Mouse (Mus musculus): ENCODE measurements around the gene Srgn. TPM values are rescaled to one million over a fixed set of nuclear protein-coding genes. Genes with fewer than 3 reads are reported as not detected.
"Not testable (repeated sequence)": the region's sequence is repeated elsewhere in the genome, so short reads cannot be mapped to it uniquely, and the experiment has no call there.

The Srgn gene
- total and polyA plus RNA-seq, 3 experiments: 23.8 to 51.8 (median 49.3) TPM

GRCm38 (mm10) chr10:62474944-62475343 lies 52.3 kb downstream of the Srgn start:
- Histone ChIP-seq H3K79me2 (replicated peaks; ENCODE audit: control insufficient read depth, insufficient read depth, low read length) (peaks cover 6% of the 10 kb centered on the region), H3K27ac (no peak overlapping the region), H3K36me3 (ENCODE audit: control insufficient read depth, insufficient read depth, low read length) (peaks cover 13% of the 10 kb centered on the region), H3K9ac (ENCODE audit: low read depth, low read length) (no peak overlapping the region), H3K4me1 (ENCODE audit: control insufficient read depth, insufficient read depth, low read length) (peaks cover 2% of the 10 kb centered on the region), H3K4me3 (no peak overlapping the region), H3K27me3 (ENCODE audit: control insufficient read depth, insufficient read depth, low read length) (no peaks in the 10 kb centered on the region)
- no peak for DNase-seq
- TF ChIP-seq EP300 (IDR thresholded peaks at IDR 0.05; ENCODE audit: insufficient read depth, low read depth, low read length): no peak
- no peak for TF ChIP-seq CTCF (IDR thresholded peaks at IDR 0.05)
- intact Hi-C loops (cut with DNase I): no loop called here
- 92% methylated on average over 10 of the region's 10 CpGs for WGBS

GRCm38 (mm10) chr10:62471105-62471504 lies 56.1 kb downstream of the Srgn start:
- Histone ChIP-seq H3K27ac (no peak overlapping the region), H3K4me3 (no peak overlapping the region), H3K36me3 (ENCODE audit: control insufficient read depth, insufficient read depth, low read length) (no peaks in the 10 kb centered on the region; the same call in 1 of the 2 replicates), H3K9ac (ENCODE audit: low read depth, low read length) (no peak overlapping the region), H3K4me1 (ENCODE audit: control insufficient read depth, insufficient read depth, low read length) (no peaks in the 10 kb centered on the region), H3K27me3 (ENCODE audit: control insufficient read depth, insufficient read depth, low read length) (no peaks in the 10 kb centered on the region), H3K79me2 (replicated peaks; ENCODE audit: control insufficient read depth, insufficient read depth, low read length) (peaks cover 1% of the 10 kb centered on the region)
- DNase-seq: no peak
- 39% methylated on average over 5 of the region's 5 CpGs for WGBS
- TF ChIP-seq EP300 (IDR thresholded peaks at IDR 0.05; ENCODE audit: insufficient read depth, low read depth, low read length) (no peak), CTCF (IDR thresholded peaks at IDR 0.05) (no peak), POLR2A (IDR thresholded peaks at IDR 0.05; ENCODE audit: insufficient read depth, low read depth, low read length) (no peak)
- intact Hi-C loops (cut with DNase I): no loop called here

GRCm38 (mm10) chr10:62469736-62470135 lies 57.5 kb downstream of the Srgn start:
- no peak for TF ChIP-seq EP300 (IDR thresholded peaks at IDR 0.05; ENCODE audit: insufficient read depth, low read depth, low read length)
- TF ChIP-seq POLR2A (IDR thresholded peaks at IDR 0.05; ENCODE audit: insufficient read depth, low read depth, low read length): no peak
- no peak for TF ChIP-seq CTCF (IDR thresholded peaks at IDR 0.05)
- Histone ChIP-seq H3K4me1 (ENCODE audit: control insufficient read depth, insufficient read depth, low read length) (no peaks in the 10 kb centered on the region), H3K27me3 (ENCODE audit: control insufficient read depth, insufficient read depth, low read length) (no peaks in the 10 kb centered on the region), H3K27ac (no peak overlapping the region), H3K4me3 (no peak overlapping the region), H3K36me3 (ENCODE audit: control insufficient read depth, insufficient read depth, low read length) (no peaks in the 10 kb centered on the region; the same call in 1 of the 2 replicates), H3K9ac (ENCODE audit: low read depth, low read length) (no peak overlapping the region), H3K79me2 (replicated peaks; ENCODE audit: control insufficient read depth, insufficient read depth, low read length) (no peaks in the 10 kb centered on the region; the same call in 1 of the 2 replicates)
- no peak for DNase-seq
- intact Hi-C loops (cut with DNase I): no loop called here
- 88% methylated on average over 4 of the region's 4 CpGs for WGBS

- H3K79me2 ChIP-seq (replicated peaks; ENCODE audit: control insufficient read depth, insufficient read depth, low read length): no peaks in the 10 kb centered on the region
- TF ChIP-seq CTCF (IDR thresholded peaks at IDR 0.05) (no peak), EP300 (IDR thresholded peaks at IDR 0.05; ENCODE audit: insufficient read depth, low read depth, low read length) (no peak), POLR2A (IDR thresholded peaks at IDR 0.05; ENCODE audit: insufficient read depth, low read depth, low read length) (no peak)
- H3K27ac ChIP-seq: no peak overlapping the region
- H3K9ac ChIP-seq (ENCODE audit: low read depth, low read length): no peak overlapping the region
- no peaks in the 10 kb centered on the region; the same call in 1 of the 2 replicates for H3K36me3 ChIP-seq (ENCODE audit: control insufficient read depth, insufficient read depth, low read length)
- H3K4me3 ChIP-seq: no peak overlapping the region
- no peak for DNase-seq
- no peaks in the 10 kb centered on the region for H3K27me3 ChIP-seq (ENCODE audit: control insufficient read depth, insufficient read depth, low read length)
- intact Hi-C loops (cut with DNase I): no loop called here
- H3K4me1 ChIP-seq (ENCODE audit: control insufficient read depth, insufficient read depth, low read length): no peaks in the 10 kb centered on the region
Observed at GRCm38 (mm10) chr10:62461321-62461720, 65.9 kb downstream of the Srgn start.

- WGBS: 66% methylated on average over 11 of the region's 11 CpGs
- H3K79me2 ChIP-seq (replicated peaks; ENCODE audit: control insufficient read depth, insufficient read depth, low read length); DNase-seq; H3K4me3 ChIP-seq; H3K36me3 ChIP-seq (ENCODE audit: control insufficient read depth, insufficient read depth, low read length); H3K4me1 ChIP-seq (ENCODE audit: control insufficient read depth, insufficient read depth, low read length); intact Hi-C loops (cut with DNase I); H3K9ac ChIP-seq (ENCODE audit: low read depth, low read length); H3K27ac ChIP-seq; H3K27me3 ChIP-seq (ENCODE audit: control insufficient read depth, insufficient read depth, low read length): not testable (repeated sequence)
Observed at GRCm38 (mm10) chr10:62452001-62452400, 75.2 kb downstream of the Srgn start.

- peak overlapping the region; percentile 85 for H3K9ac ChIP-seq (ENCODE audit: low read depth, low read length)
- H3K27ac ChIP-seq: peak overlapping the region; percentile 99
- peaks cover 3% of the 10 kb centered on the region for H3K4me1 ChIP-seq (ENCODE audit: control insufficient read depth, insufficient read depth, low read length)
- no peaks in the 10 kb centered on the region for H3K36me3 ChIP-seq (ENCODE audit: control insufficient read depth, insufficient read depth, low read length)
- H3K27me3 ChIP-seq (ENCODE audit: control insufficient read depth, insufficient read depth, low read length): no peaks in the 10 kb centered on the region
- peak overlapping the region; percentile 83 for H3K4me3 ChIP-seq
- no peak for TF ChIP-seq CTCF (IDR thresholded peaks at IDR 0.05)
- TF ChIP-seq POLR2A (IDR thresholded peaks at IDR 0.05; ENCODE audit: insufficient read depth, low read depth, low read length): no peak
- no peak for TF ChIP-seq EP300 (IDR thresholded peaks at IDR 0.05; ENCODE audit: insufficient read depth, low read depth, low read length)
- WGBS: 33% methylated on average over 18 of the region's 18 CpGs
- intact Hi-C loops (cut with DNase I): no loop called here
- DNase-seq: no peak
- no peaks in the 10 kb centered on the region for H3K79me2 ChIP-seq (replicated peaks; ENCODE audit: control insufficient read depth, insufficient read depth, low read length)
Observed at GRCm38 (mm10) chr10:62450280-62450640, 77.0 kb downstream of the Srgn start.
